Mouse (Mus musculus): ENCODE measurements at regions not wholly inside any gene's neighbourhood (a gene's known extent, or its start where the extent isn't known, plus 50 kb on each side); places are given as distances from the start of the nearest gene placed in this dataset.

GRCm38 (mm10) chr6:50918248-50918647, 264.0 kb upstream of the Npvf start:
- TF ChIP-seq CTCF (IDR thresholded peaks at IDR 0.05; ENCODE audit: control insufficient read depth, insufficient read depth, insufficient replicate concordance, low read depth, low read length) = no peak
- no peak for TF ChIP-seq POLR2A (IDR thresholded peaks at IDR 0.05; ENCODE audit: control insufficient read depth, low read depth, low read length)
